Mouse (Mus musculus) adrenal gland, postnatal 36 days (tissue): ENCODE data around the gene Gm37240. TPM values are rescaled to one million over a fixed set of nuclear protein-coding genes. Genes with fewer than 3 reads are reported as not detected.
"Not testable (repeated sequence)": the region's sequence is repeated elsewhere in the genome, so short reads cannot be mapped to it uniquely, and the experiment has no call there.

Source experiments
- DNase-seq, 2 experiments: peaks; one replicate each; pipeline ENCODE4 v3.0.0; 2021; ENCODE audit warnings: mixed read lengths in 1 of 2
- total RNA-seq, 2 experiments: library from RNA; stranded (reverse); gene quantifications; 2 replicates each; pipeline ENCODE4 v1.2.3; 2021

The Gm37240 gene
- total RNA-seq, 2 experiments from 2014 or later = 2.5 to 4.5 TPM

DNA sequence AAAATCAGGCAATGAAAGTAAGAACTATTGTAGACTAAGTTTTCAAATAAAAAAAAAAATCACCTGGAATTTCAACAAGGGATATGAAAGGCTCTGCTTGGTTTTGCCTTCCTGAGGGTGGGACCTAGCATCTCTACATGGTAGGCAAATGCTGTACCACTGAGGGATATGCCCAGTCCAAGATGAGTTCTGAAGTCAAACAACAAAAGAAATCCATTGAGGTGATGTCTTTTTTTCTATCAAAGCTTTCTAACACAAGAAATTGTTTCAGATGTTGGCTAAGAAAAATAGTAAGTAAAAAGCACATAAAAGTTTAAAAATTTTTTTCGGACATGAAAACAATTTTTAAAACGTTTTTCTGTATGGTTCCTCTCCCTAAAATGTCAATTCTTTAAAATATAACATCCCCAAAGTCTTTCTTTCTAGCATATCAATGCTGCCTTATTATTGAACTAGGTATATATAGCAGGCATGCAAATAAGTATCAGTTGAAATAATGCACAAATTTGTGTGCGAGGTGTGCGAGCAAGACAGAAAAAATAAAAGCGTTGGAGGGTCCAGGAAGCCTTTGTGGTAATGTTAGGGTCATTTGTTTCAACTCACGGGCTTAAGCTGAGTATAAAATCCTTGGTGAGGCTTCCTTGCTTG is 314.0 kb downstream of the Gm37240 start:
- no peak for DNase-seq

DNA sequence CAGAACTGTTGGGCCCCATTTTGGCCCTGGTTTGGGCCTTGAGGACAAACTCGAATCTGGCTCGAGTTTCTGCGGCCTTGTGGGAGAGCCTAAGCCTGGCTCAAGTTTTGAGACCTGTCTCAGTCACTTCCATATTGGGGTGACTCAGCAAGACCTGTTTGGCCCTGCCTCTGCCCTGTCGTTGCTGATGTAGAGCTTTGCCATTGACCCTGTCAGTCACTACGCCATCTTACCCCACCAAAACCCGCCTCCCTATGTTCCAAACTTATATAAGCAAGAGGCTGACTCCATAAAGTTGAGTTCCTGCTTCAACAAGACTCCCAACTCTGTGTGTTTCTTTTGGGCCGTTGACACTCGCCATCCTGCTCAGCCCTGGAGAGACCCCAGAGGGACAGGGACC is 314.8 kb downstream of the Gm37240 start:
- not testable (repeated sequence) for DNase-seq

DNA sequence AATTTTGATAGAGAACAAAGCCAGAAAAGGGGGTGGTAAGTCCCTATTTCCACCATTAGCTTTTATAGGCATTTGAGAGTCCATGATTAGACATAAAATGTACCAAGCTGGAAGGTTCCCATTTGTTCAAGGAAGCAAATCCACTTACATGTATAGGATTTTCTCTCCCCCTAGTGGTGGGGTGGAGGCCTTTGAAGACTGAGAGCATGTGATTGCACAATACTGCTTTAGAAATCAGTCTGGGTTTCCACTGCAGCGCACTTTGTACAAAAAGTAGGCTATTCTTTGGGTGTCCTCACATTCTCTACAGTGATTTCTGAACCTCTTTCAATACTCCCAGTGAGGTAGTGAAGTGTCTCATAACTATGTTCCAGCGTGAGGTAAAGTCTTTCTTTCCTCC is 316.0 kb downstream of the Gm37240 start:
- peak; percentile 56 to 75 for DNase-seq

- DNase-seq = no peak
Observed at GRCm38 (mm10) chr3:85564603-85565002, 322.7 kb downstream of the Gm37240 start.

- DNase-seq = no peak
Observed at GRCm38 (mm10) chr3:85553731-85554277, 333.5 kb downstream of the Gm37240 start.

DNA sequence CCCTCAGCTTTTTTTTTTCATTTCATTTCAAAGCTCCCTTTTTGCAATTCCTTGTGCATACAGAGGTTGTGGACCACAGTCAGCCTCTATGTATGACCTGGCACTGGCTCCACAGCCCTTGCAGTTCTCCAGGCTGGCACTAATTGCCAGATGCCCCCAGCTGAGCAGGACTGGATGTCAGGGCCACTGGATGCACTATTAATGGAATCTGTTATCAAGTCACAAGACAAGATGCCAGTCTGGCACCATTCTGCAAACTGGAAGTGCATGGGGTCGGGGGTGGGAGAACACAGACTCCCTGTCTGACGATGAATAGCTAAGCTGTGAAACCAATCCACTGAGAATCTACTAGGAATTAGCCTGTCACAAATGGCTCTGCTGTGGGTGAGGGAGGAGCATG is 336.0 kb downstream of the Gm37240 start:
- DNase-seq = peak in 1 of 2 experiments; percentile 7

DNA sequence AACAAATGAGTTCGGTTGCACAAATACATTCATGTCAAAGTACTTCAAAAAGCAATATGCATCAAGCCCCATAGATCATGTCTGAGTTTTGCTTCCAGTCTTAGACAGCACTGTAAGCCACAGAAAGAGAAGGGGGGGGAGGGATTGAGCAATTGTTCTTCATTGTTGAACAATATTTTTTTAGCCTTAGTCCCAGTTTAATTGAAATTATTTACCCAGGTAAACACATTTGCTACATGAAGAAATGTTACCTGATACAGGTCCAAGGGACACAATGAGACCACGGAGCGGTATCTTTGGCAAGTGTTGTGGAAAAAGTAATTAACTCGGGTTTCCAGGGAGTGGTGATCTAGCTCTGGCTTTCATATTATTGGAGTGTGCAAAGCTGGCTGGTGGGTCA is 337.0 kb downstream of the Gm37240 start:
- no peak for DNase-seq

- peak; percentile 18 to 19 for DNase-seq
Observed at GRCm38 (mm10) chr3:85543652-85544051, 343.7 kb downstream of the Gm37240 start.

GRCm38 (mm10) chr3:85542765-85543164 is 344.6 kb downstream of the Gm37240 start:
- no peak for DNase-seq

DNA sequence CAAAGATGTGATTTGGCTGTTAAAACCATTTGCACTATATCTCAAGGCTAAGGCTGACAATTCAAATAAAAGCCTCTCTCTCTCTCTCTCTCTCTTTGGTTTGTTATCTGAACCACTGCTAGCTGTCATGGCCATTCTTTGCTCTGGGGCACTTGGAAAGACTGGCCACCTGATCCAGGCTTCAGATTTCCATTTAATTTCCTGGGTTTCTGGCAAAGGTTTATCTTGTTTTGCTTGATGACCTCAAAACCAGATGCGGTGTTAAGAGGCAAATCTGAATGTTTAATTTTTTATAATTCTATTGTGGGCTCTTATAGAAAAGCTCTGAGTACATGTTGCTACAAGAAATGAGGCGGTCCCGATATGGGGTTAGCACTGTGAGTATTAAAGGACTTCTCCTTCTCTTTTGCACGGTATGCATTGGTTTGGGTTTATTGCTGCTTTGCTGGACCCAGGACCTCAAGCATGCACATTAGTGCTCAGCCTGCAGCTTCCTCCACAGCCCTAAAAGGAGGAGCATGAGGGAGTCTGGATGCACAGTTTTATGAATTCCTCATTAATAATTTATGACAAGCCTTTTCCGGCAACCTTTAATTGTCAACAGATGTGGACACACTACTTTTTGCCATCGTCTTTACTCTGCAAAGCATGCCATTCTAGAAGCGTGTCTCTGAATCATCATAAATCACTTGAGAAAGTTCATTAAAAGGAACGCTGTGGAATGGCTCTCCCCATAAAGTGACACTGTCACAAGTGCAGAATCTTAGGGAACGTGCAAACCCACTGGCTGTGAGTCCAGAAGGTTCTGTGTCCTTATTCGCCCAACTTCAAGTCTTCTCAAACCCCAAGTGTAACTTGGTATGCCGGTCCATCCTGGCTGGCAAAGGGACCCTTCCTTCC is 351.4 kb downstream of the Gm37240 start:
- no peak for DNase-seq

GRCm38 (mm10) chr3:85535042-85535441 is 352.3 kb downstream of the Gm37240 start:
- DNase-seq = no peak

- no peak for DNase-seq
Observed at GRCm38 (mm10) chr3:85532376-85532775, 354.9 kb downstream of the Gm37240 start.

- DNase-seq = no peak
Observed at GRCm38 (mm10) chr3:85530601-85531161, 356.6 kb downstream of the Gm37240 start.

DNA sequence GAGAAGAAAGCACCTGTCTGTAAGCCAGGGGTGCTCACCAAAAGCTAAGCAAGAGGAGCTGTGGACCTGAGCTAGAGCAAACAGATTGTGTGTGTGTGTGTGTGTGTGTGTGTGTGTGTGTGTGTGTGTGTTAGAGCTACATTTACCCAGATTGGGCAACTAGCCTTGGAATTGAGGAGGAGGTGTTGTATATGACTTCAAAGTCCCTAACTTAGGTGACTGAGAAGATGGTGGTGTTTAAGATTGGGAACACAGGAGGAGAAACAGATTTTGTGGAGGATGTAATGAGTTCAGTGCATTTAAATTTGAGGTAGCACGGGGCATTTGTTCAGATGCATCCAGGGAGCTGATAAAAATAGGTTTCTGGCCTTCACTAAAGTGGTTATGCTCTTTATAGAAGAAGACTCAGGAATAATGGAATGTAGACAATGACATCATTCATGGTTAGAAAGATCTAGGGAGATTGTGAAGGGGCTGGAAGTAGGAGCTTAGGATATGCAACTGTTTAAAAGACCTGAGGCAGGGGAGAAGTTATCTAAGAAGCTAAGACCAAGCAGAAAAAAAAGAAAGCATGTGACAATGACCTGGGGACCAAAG is 365.9 kb downstream of the Gm37240 start:
- DNase-seq = no peak

DNA sequence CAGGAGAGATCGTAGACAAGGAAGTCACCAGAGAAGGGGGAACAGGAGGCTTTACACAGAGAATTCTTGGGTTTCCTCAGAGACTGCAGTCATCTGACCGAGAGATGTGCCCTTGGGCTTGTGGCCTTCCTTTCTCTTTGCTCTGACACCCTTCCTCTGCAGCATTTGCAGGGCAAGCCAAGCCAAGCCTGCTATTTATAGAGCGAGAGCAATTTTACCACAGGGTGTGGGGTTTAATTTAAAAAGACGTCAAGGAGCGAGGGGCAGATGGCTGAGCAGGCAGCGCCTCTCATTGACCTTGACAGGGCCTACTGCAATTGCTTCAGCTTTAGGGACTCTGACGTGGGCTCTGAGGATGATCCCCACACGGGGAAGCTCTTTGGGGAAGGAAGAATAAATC is 368.6 kb downstream of the Gm37240 start:
- DNase-seq = peak; percentile 20 to 21

- DNase-seq = no peak
Observed at GRCm38 (mm10) chr3:85518072-85518471, 369.2 kb downstream of the Gm37240 start.

DNA sequence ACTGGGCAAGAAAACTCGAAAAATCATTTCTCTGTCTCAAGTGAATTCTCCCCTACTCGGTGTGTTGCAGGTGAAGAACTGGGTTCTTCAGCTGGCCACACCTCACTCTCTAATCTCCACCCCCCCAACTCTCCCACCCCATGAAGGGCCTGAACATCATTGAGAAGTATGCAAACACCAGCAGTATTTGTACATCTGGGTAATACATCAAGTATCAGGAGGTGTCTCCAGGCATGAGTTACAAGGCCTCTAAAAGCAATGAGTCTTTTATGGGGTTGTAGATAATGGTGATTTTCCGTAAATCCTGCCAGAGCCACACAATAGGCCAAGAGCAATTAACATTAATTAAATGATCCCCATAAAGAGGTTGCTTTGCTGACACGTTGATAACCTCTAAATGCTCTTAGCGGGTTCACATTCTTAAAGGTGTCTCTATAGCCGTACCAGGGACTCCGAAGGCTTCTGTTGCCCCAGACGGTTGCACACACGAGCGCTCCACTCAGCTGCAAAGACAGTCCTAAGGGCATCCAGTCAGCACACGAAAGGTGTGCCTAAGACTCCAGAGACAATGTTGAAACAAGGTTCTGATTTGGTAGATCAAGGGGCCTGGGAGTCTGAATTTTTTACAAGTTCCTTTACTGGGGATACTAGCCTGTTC is 370.4 kb downstream of the Gm37240 start:
- no peak for DNase-seq

DNA sequence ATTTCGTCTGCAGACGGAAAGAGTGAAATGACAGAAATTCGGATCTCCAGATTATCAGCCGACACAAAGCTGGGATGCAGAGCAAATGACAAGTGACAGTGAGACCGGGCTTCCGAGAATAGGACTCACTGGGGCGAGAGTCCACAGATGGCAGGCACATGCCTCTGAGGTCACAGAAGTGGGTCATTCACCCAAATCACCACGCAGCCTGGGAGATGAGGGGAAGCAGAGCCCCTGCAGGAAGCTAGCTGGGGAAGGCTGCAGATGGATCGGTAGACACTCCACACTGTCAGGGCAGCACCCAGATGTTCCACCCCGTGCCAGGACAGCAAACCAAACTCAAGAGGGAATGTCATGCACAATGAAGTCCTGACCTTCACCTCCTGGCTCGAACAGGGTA is 372.6 kb downstream of the Gm37240 start:
- DNase-seq = no peak

DNA sequence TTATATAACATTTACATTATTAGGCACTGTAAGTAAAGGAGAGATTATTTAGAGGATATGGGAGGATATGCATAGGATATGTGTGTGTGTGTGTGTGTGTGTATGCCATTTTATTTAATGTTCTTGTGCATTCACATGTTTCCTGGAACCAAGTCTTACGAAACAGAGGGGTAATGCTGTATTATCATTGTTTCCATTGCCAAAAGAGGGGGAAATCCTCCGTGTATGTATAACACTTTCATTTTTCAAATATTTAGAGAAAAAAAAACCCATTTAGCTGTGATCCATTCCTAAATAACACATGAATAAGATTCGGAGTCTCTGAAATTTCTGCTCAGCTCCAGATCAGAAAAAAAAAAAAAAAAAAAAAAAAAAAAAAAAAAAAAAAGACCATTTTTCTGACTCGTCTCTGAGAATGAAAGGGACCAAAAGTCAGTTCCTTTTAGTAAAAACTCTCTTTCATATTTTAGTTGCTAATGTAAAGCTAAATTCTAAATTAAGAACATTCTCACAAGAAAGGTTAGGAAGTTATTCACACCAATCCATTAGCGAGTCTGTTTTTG is 378.5 kb downstream of the Gm37240 start:
- DNase-seq = no peak

- DNase-seq = no peak
Observed at GRCm38 (mm10) chr3:85500096-85500495, 387.2 kb downstream of the Gm37240 start.

GRCm38 (mm10) chr3:85496146-85496545 is 391.2 kb downstream of the Gm37240 start:
- no peak for DNase-seq

GRCm38 (mm10) chr3:85493796-85494195 is 393.5 kb downstream of the Gm37240 start:
- no peak for DNase-seq
